Mouse (Mus musculus) hindbrain, embryonic 14.5 days (tissue): ENCODE data around the gene Pla2g5. TPM values are rescaled to one million over a fixed set of nuclear protein-coding genes. Genes with fewer than 3 reads are reported as not detected.

Experiments used
- ATAC-seq: fragments of 200-750 bp; cut with Nextera tagmentation; 2 replicates; pipeline ENCODE4 v1.8.0; 2017; ENCODE audit warnings: moderate number of reproducible peaks, mild to moderate bottlenecking, moderate TSS enrichment, moderate library complexity; ENCODE audit not compliant: low FRiP score
- DNase-seq: peaks from one replicate; pipeline ENCODE4 v3.0.0-alpha.2; 2015; ENCODE audit warnings: low spot score
- H3K27ac ChIP-seq: fragments of 300-500 bp; sonication (generic); 2 replicates; pipeline ENCODE4 v1.5.1; 2014; ENCODE audit warnings: mild to moderate bottlenecking, moderate library complexity
- H3K27me3 ChIP-seq: fragments of 300-500 bp; sonication (generic); 2 replicates; pipeline ENCODE4 v1.6.1; 2014; ENCODE audit warnings: mild to moderate bottlenecking, low read length, mixed read lengths; ENCODE audit not compliant: control insufficient read depth, insufficient read depth
- H3K36me3 ChIP-seq: fragments of 300-500 bp; sonication (generic); replicated peaks from 2 replicates; pipeline ENCODE4 v1.6.1; 2014; ENCODE audit not compliant: control insufficient read depth, insufficient read depth
- H3K4me1 ChIP-seq: fragments of 300-500 bp; sonication (generic); replicated peaks from 2 replicates; pipeline ENCODE4 v1.6.1; 2014; ENCODE audit warnings: antibody characterized with exemption, low read length, mixed read lengths; ENCODE audit not compliant: control insufficient read depth, insufficient read depth
- H3K4me2 ChIP-seq: fragments of 300-500 bp; sonication (generic); replicated peaks from 2 replicates; pipeline ENCODE4 v1.6.1; 2014; ENCODE audit warnings: mild to moderate bottlenecking, moderate library complexity
- H3K4me3 ChIP-seq: fragments of 300-500 bp; sonication (generic); replicated peaks from 2 replicates; pipeline ENCODE4 v1.5.1; 2014; ENCODE audit warnings: mild to moderate bottlenecking, low read length
- H3K9ac ChIP-seq: fragments of 300-500 bp; sonication (generic); 2 replicates; pipeline ENCODE4 v1.6.1; 2014
- H3K9me3 ChIP-seq: fragments of 300-500 bp; sonication (generic); 2 replicates; pipeline ENCODE4 v1.6.1; 2016; ENCODE audit warnings: low read length; ENCODE audit not compliant: control insufficient read depth
- WGBS: fragments of 180-500 bp; shearing (Covaris S2); extraction: QIAGEN DNeasy Blood & Tissue Kit; methylation state at CpG from one replicate; pipeline ENCODE4 v1.1.7; 2014; 5-methylcytosine and 5-hydroxymethylcytosine counted together
- polyA plus RNA-seq: library from polyadenylated mRNA; unstranded; fragments of >200 nt; fragmentation: Nextera tagmentation; extraction: Ambion mirVana; gene quantifications from 2 replicates; pipeline ENCODE4 v1.2.1, GENCODE M21; 2014

Pla2g5 gene
- polyA plus RNA-seq, 1 experiment from 2014 or later, result 0.29 TPM

GRCm38 (mm10) chr4:138797217-138797570 is 66.1 kb downstream of the Pla2g5 start:
- Histone ChIP-seq H3K36me3 (no peaks in the 10 kb centered on the region), H3K4me3 (no peak overlapping the region), H3K27ac (no peak overlapping the region), H3K4me2 (no peak overlapping the region), H3K9ac (no peak overlapping the region), H3K27me3 (no peaks in the 10 kb centered on the region), H3K9me3 (no peaks in the 10 kb centered on the region), H3K4me1 (peaks cover 9% of the 10 kb centered on the region; the same call in 1 of the 2 replicates)
- WGBS, result 77% methylated on average over 4 of the region's 4 CpGs
- DNase-seq (no peak), ATAC-seq (no peak)

- Histone ChIP-seq H3K9ac (no peak overlapping the region), H3K9me3 (no peaks in the 10 kb centered on the region), H3K27me3 (no peaks in the 10 kb centered on the region), H3K27ac (no peak overlapping the region), H3K4me1 (peaks cover 9% of the 10 kb centered on the region; the same call in 1 of the 2 replicates), H3K4me2 (no peak overlapping the region), H3K36me3 (no peaks in the 10 kb centered on the region), H3K4me3 (no peak overlapping the region)
- ATAC-seq, result no peak
- DNase-seq, result no peak
- 65% methylated on average over 6 of the region's 6 CpGs for WGBS
These were observed 66.6 kb downstream of the Pla2g5 start for GRCm38 (mm10) chr4:138796513-138797216.

DNA sequence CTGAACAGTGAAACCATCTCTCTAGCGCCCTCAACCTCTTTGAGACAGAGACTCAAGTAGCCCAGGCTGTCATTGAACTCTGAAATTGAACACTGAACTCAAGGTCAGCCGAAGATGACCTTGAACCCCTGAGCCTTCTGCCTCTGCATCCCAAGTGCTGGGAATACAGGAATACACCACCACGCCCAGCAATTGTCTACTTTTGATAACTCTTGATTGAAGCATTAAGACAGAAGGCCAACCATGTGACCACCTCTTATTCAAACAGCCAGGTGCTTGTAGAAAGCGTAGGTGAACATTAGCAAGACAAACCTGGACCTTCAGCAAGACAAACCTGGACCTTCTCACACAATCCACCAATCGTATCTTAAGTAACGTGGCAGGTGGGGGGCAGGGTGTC is 68.9 kb downstream of the Pla2g5 start:
- DNase-seq, result no peak
- no peak overlapping the region for H3K9ac ChIP-seq
- no peak overlapping the region for H3K27ac ChIP-seq
- H3K4me1 ChIP-seq, result no peaks in the 10 kb centered on the region
- no peak overlapping the region for H3K4me2 ChIP-seq
- H3K4me3 ChIP-seq, result no peak overlapping the region
- no peaks in the 10 kb centered on the region for H3K36me3 ChIP-seq
- no peak for ATAC-seq
- WGBS, result 89% methylated on average over 6 of the region's 6 CpGs
- no peaks in the 10 kb centered on the region for H3K27me3 ChIP-seq
- no peaks in the 10 kb centered on the region for H3K9me3 ChIP-seq

GRCm38 (mm10) chr4:138793276-138793675 is 70.0 kb downstream of the Pla2g5 start:
- no peaks in the 10 kb centered on the region for H3K9me3 ChIP-seq
- ATAC-seq, result no peak
- WGBS, result 80% methylated on average over 2 of the region's 2 CpGs

DNA sequence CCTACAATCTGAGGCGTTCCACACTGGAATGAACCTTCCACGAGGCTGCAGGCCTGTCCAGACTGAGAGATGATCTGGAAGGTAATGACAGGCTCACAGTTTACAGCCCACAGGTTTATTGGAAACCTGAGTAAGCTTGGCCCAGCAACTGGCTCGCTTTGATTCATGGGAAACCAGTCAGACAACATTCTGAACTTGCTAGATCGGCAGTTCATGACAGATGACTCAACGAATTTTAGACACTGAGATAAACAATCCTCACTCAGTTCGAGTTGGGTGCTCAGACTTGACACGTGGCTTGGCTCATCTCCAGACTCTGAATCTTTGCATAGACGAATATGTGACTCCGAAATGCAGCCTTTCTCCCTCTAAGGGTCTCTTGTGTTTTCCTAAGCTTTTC is 70.7 kb downstream of the Pla2g5 start:
- no peak overlapping the region for H3K4me3 ChIP-seq
- DNase-seq (no peak), ATAC-seq (no peak)
- H3K9ac ChIP-seq, result no peak overlapping the region
- H3K9me3 ChIP-seq, result no peaks in the 10 kb centered on the region
- H3K27ac ChIP-seq, result no peak overlapping the region
- WGBS, result 73% methylated on average over 9 of the region's 9 CpGs
- H3K27me3 ChIP-seq, result no peaks in the 10 kb centered on the region
- no peak overlapping the region for H3K4me2 ChIP-seq
- H3K36me3 ChIP-seq, result no peaks in the 10 kb centered on the region
- H3K4me1 ChIP-seq, result no peaks in the 10 kb centered on the region

More at GRCm38 (mm10) chr4:138793276-138793675, 70.0 kb downstream of the Pla2g5 start:
- no peak overlapping the region for H3K27ac ChIP-seq
- no peaks in the 10 kb centered on the region for H3K36me3 ChIP-seq
- peak; percentile 48 for DNase-seq
- H3K4me1 ChIP-seq, result no peaks in the 10 kb centered on the region
- no peak overlapping the region for H3K4me2 ChIP-seq
- H3K9ac ChIP-seq, result no peak overlapping the region
- no peak overlapping the region for H3K4me3 ChIP-seq
- H3K27me3 ChIP-seq, result no peaks in the 10 kb centered on the region

DNA sequence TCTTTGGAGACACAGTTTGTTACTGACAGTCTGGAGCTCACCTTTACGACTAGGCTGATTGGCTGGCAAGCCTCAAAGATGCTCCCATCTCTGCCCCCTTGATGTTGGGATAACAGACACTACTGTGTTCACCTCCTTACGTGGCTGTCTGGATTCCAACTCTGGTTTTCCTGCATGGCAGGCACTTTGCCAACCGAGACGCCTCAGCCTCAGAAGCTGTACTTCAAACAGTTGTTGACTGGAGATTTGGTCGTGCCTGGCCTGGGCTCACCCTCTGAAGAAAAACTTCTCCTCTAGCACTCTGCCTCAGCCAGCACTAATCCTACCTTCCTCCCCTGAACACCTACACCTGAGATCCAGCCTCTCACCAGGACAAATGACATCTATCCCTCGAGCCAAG is 71.8 kb downstream of the Pla2g5 start:
- no peaks in the 10 kb centered on the region for H3K27me3 ChIP-seq
- DNase-seq (no peak), ATAC-seq (no peak)
- H3K9me3 ChIP-seq, result no peaks in the 10 kb centered on the region
- no peak overlapping the region for H3K9ac ChIP-seq
- H3K4me3 ChIP-seq, result no peak overlapping the region
- no peak overlapping the region for H3K27ac ChIP-seq
- H3K36me3 ChIP-seq, result no peaks in the 10 kb centered on the region
- WGBS, result 78% methylated on average over 6 of the region's 6 CpGs
- no peaks in the 10 kb centered on the region for H3K4me1 ChIP-seq
- no peak overlapping the region for H3K4me2 ChIP-seq

DNA sequence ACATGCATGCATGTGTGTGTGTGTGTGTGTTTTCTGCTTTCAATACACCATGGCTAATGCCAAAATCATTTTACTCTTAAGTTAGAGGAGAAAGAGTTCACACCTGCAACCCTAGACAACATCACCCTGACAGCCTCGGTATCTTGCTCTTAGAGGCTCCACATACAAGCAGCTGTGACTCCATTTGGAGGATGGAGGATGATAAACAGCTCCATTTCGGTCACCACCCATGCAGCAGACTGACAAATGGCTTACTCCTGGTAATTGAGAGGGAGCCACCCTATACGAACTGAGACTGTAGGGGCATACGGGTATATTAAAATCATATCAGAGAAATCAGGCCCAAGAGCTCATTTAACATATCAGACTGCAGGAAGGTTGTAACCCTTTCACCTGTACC is 74.9 kb downstream of the Pla2g5 start:
- WGBS, result 81% methylated on average over 4 of the region's 4 CpGs
- Histone ChIP-seq H3K9ac (no peak overlapping the region), H3K4me1 (no peaks in the 10 kb centered on the region), H3K36me3 (no peaks in the 10 kb centered on the region), H3K4me2 (no peak overlapping the region), H3K4me3 (no peak overlapping the region), H3K27me3 (no peaks in the 10 kb centered on the region), H3K9me3 (no peaks in the 10 kb centered on the region), H3K27ac (no peak overlapping the region)
- DNase-seq (no peak), ATAC-seq (no peak)

GRCm38 (mm10) chr4:138786141-138786540 is 77.1 kb downstream of the Pla2g5 start:
- Histone ChIP-seq H3K9me3 (no peaks in the 10 kb centered on the region), H3K4me2 (no peak overlapping the region), H3K27ac (no peak overlapping the region), H3K27me3 (no peaks in the 10 kb centered on the region), H3K4me3 (no peak overlapping the region), H3K36me3 (no peaks in the 10 kb centered on the region), H3K9ac (no peak overlapping the region), H3K4me1 (no peaks in the 10 kb centered on the region)
- ATAC-seq (no peak), DNase-seq (no peak)
- WGBS, result 73% methylated on average over 4 of the region's 4 CpGs

GRCm38 (mm10) chr4:138785721-138786120 is 77.6 kb downstream of the Pla2g5 start:
- ATAC-seq (no peak), DNase-seq (no peak)
- Histone ChIP-seq H3K36me3 (no peaks in the 10 kb centered on the region), H3K9ac (no peak overlapping the region), H3K4me3 (no peak overlapping the region), H3K4me1 (no peaks in the 10 kb centered on the region), H3K27ac (no peak overlapping the region), H3K4me2 (no peak overlapping the region), H3K9me3 (no peaks in the 10 kb centered on the region), H3K27me3 (no peaks in the 10 kb centered on the region)
- WGBS, result 62% methylated on average over 4 of the region's 4 CpGs

- Histone ChIP-seq H3K9ac (no peak overlapping the region), H3K36me3 (no peaks in the 10 kb centered on the region), H3K4me3 (no peak overlapping the region), H3K9me3 (no peaks in the 10 kb centered on the region), H3K27ac (no peak overlapping the region), H3K4me2 (no peak overlapping the region), H3K27me3 (no peaks in the 10 kb centered on the region), H3K4me1 (peaks cover 10% of the 10 kb centered on the region)
- no peak for DNase-seq
- no peak for ATAC-seq
- WGBS, result 85% methylated on average over 6 of the region's 6 CpGs
These were observed 81.2 kb downstream of the Pla2g5 start for GRCm38 (mm10) chr4:138782098-138782497.
